Mouse (Mus musculus): ENCODE results near the gene Ly6g6c. TPM values are rescaled to one million over a fixed set of nuclear protein-coding genes. Genes with fewer than 3 reads are reported as not detected.

Ly6g6c gene
- polyA plus RNA-seq, 1 experiment from 2014 or later, result not detected

DNA sequence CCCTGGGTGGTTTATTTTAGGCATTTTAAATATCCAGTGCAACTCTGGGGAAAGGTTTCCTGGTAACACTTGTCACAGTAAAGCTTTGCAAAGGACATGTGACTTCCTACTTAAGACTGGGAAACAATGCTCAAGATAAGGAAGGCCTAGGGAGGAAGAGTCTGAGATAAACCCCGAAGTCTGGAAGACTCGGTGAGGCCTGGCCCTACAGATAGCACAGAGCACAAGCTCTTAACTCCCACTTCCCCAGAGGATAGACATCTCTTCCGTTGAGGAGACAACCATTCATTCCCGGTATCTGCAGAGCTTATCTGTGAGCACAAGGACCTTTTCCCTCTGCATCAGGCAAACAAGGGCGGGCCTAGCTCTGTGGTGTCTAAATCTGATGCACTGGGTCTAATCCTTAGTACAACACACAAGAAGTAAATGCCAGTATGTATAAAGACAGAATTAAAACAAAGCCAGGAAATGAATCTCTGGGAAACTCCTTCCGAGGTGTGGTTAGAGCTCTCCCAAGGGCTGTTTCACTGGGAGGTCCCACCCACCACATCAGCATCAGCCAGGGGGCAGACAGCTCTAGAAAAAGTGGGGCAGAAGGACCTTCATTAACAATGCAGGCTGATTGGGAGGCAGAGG lies 43.2 kb upstream of the Ly6g6c start:
- Histone ChIP-seq H3K4me3 (ENCODE audit: low read depth, low read length) (no peak overlapping the region), H3K27me3 (replicated peaks; ENCODE audit: control insufficient read depth, insufficient read depth, low read length) (no peaks in the 10 kb centered on the region), H3K9ac (ENCODE audit: low read length) (no peak overlapping the region; the same call in 1 of the 2 replicates), H3K9me3 (replicated peaks; ENCODE audit: control insufficient read depth, low read length) (no peaks in the 10 kb centered on the region), H3K36me3 (ENCODE audit: control insufficient read depth, insufficient read depth, low read length) (peaks cover 5% of the 10 kb centered on the region; the same call in 1 of the 2 replicates), H3K27ac (ENCODE audit: low read depth, low read length) (no peak overlapping the region), H3K4me2 (ENCODE audit: low read length) (0 out of 2 replicates have a peak overlapping the region, but pooled peaks have one; percentile 5), H3K4me1 (ENCODE audit: control insufficient read depth, insufficient read depth, low read length) (peaks cover 7% of the 10 kb centered on the region)
- no peak for DNase-seq (ENCODE audit: low spot score)
- WGBS, result 60% methylated on average over 6 of the region's 6 CpGs
- ATAC-seq, result no peak

- H3K9ac ChIP-seq (ENCODE audit: low read length), result no peak overlapping the region
- H3K4me1 ChIP-seq (ENCODE audit: control insufficient read depth, insufficient read depth, low read length), result peaks cover 11% of the 10 kb centered on the region
- ATAC-seq, result no peak
- no peak overlapping the region for H3K27ac ChIP-seq (ENCODE audit: low read depth, low read length)
- H3K4me2 ChIP-seq (ENCODE audit: low read length), result no peak overlapping the region
- H3K4me3 ChIP-seq (ENCODE audit: low read depth, low read length), result no peak overlapping the region
- WGBS, result 94% methylated on average over 8 of the region's 8 CpGs
- no peak for DNase-seq (ENCODE audit: low spot score)
- no peaks in the 10 kb centered on the region for H3K36me3 ChIP-seq (ENCODE audit: control insufficient read depth, insufficient read depth, low read length)
- H3K9me3 ChIP-seq (replicated peaks; ENCODE audit: control insufficient read depth, low read length), result no peaks in the 10 kb centered on the region
- no peaks in the 10 kb centered on the region for H3K27me3 ChIP-seq (replicated peaks; ENCODE audit: control insufficient read depth, insufficient read depth, low read length)
Measured at GRCm38 (mm10) chr17:35022541-35023060, 42.6 kb upstream of the Ly6g6c start.

GRCm38 (mm10) chr17:35023221-35023620 lies 42.0 kb upstream of the Ly6g6c start:
- Histone ChIP-seq H3K27ac (ENCODE audit: low read depth, low read length) (no peak overlapping the region), H3K9ac (ENCODE audit: low read length) (no peak overlapping the region), H3K4me1 (ENCODE audit: control insufficient read depth, insufficient read depth, low read length) (peaks cover 14% of the 10 kb centered on the region), H3K36me3 (ENCODE audit: control insufficient read depth, insufficient read depth, low read length) (no peaks in the 10 kb centered on the region), H3K4me3 (ENCODE audit: low read depth, low read length) (no peak overlapping the region), H3K27me3 (replicated peaks; ENCODE audit: control insufficient read depth, insufficient read depth, low read length) (no peaks in the 10 kb centered on the region), H3K4me2 (ENCODE audit: low read length) (no peak overlapping the region), H3K9me3 (replicated peaks; ENCODE audit: control insufficient read depth, low read length) (no peaks in the 10 kb centered on the region)
- WGBS, result 86% methylated on average over 5 of the region's 5 CpGs
- DNase-seq (ENCODE audit: low spot score) (no peak), ATAC-seq (no peak)

DNA sequence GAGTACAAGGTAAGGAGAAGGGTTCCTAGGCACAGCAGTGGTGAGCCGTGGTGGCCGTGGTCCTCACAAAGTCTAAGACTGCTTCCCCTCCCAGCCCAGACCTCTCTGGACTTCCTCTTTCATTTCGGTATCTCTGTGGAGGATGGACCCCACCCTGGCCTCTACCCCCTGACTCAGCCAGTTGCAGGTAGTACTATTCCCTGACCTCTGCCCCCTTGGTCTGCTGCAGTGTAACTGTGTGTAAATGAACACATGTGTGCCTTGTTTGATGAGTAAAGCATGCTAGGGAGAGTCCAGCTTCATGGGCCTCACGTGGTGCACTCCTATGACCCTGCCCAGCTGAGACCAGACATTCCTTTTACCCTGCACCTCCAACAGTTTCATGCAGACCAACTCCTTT lies 41.4 kb upstream of the Ly6g6c start:
- Histone ChIP-seq H3K9ac (ENCODE audit: low read length) (no peak overlapping the region), H3K27me3 (replicated peaks; ENCODE audit: control insufficient read depth, insufficient read depth, low read length) (no peaks in the 10 kb centered on the region), H3K9me3 (replicated peaks; ENCODE audit: control insufficient read depth, low read length) (no peaks in the 10 kb centered on the region), H3K4me2 (ENCODE audit: low read length) (no peak overlapping the region), H3K27ac (ENCODE audit: low read depth, low read length) (no peak overlapping the region), H3K4me1 (ENCODE audit: control insufficient read depth, insufficient read depth, low read length) (peaks cover 14% of the 10 kb centered on the region), H3K36me3 (ENCODE audit: control insufficient read depth, insufficient read depth, low read length) (no peaks in the 10 kb centered on the region), H3K4me3 (ENCODE audit: low read depth, low read length) (no peak overlapping the region)
- DNase-seq (ENCODE audit: low spot score) (no peak), ATAC-seq (no peak)
- 88% methylated on average over 4 of the region's 4 CpGs for WGBS

DNA sequence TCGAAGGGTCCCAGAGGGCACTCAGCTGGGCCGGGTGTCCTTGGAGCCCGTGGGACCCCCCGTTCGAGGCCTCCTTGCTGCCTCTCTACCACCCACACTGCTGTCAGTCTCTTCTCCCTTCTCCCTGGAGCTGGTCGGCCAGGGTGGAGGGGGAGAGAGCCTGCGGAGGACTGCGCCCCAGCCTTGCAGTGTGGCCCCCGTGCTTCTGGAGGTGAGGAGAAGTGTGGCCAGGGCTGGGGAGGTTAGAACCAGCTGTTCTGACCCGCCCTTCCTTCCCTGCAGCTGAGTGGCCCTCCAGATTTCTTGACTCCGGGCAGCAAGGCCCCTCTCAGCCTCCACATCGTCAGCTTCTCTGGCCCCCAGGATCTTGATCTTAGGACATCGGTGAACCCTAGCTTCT lies 40.9 kb upstream of the Ly6g6c start:
- 79% methylated on average over 13 of the region's 13 CpGs for WGBS
- no peak overlapping the region for H3K9ac ChIP-seq (ENCODE audit: low read length)
- DNase-seq (ENCODE audit: low spot score), result no peak

DNA sequence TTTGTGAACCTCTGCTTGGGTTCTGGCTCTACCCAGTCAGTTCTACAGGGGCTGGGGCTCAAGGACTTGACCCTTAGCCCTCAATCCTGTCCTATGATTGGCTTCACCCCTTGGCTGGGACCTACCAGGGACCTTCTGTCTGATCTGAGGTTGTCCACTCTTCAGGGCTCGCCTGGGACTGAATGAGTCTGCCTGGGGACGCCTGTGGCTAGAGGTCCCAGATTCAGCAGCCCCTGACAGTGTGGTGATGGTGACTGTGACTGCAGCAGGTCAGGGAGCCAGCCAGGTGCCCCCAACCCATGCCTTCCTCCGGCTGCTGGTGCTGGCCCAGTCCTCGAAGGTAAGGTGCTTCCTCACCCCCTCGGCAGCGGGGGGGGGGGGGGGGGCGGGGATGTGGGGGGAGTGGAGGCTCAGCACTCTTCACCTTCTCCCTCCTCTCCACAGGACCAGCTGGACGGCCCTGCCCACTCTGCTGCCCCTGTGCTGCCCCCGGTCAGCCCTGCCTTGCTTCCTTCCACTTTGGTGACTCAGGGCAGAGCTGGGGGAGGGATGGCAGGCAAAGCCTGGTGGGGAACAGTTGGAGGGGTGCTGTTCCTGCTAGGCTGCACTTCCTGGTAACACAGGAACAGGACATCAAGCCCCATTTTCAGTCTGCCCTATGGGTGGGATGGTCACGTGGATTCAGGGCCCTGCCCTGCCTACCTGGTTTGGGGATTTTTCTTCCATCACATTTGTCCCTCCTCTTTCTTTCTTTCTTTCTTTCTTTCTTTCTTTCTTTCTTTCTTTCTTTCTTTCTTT lies 40.3 kb upstream of the Ly6g6c start:
- Histone ChIP-seq H3K4me1 (ENCODE audit: control insufficient read depth, insufficient read depth, low read length) (peaks cover 14% of the 10 kb centered on the region), H3K4me3 (ENCODE audit: low read depth, low read length) (no peak overlapping the region), H3K36me3 (ENCODE audit: control insufficient read depth, insufficient read depth, low read length) (no peaks in the 10 kb centered on the region), H3K9ac (ENCODE audit: low read length) (no peak overlapping the region), H3K9me3 (replicated peaks; ENCODE audit: control insufficient read depth, low read length) (no peaks in the 10 kb centered on the region), H3K27me3 (replicated peaks; ENCODE audit: control insufficient read depth, insufficient read depth, low read length) (no peaks in the 10 kb centered on the region), H3K4me2 (ENCODE audit: low read length) (no peak overlapping the region), H3K27ac (ENCODE audit: low read depth, low read length) (no peak overlapping the region)
- DNase-seq (ENCODE audit: low spot score) (no peak), ATAC-seq (no peak)
- 72% methylated on average over 7 of the region's 10 CpGs for WGBS

More for the DNA sequence above, 40.9 kb upstream of the Ly6g6c start:
- Histone ChIP-seq H3K9me3 (replicated peaks; ENCODE audit: control insufficient read depth, low read length) (no peaks in the 10 kb centered on the region), H3K27ac (ENCODE audit: low read depth, low read length) (no peak overlapping the region), H3K4me2 (ENCODE audit: low read length) (no peak overlapping the region), H3K4me3 (ENCODE audit: low read depth, low read length) (no peak overlapping the region), H3K27me3 (replicated peaks; ENCODE audit: control insufficient read depth, insufficient read depth, low read length) (no peaks in the 10 kb centered on the region), H3K36me3 (ENCODE audit: control insufficient read depth, insufficient read depth, low read length) (no peaks in the 10 kb centered on the region), H3K4me1 (ENCODE audit: control insufficient read depth, insufficient read depth, low read length) (peaks cover 14% of the 10 kb centered on the region)
- no peak for ATAC-seq

DNA sequence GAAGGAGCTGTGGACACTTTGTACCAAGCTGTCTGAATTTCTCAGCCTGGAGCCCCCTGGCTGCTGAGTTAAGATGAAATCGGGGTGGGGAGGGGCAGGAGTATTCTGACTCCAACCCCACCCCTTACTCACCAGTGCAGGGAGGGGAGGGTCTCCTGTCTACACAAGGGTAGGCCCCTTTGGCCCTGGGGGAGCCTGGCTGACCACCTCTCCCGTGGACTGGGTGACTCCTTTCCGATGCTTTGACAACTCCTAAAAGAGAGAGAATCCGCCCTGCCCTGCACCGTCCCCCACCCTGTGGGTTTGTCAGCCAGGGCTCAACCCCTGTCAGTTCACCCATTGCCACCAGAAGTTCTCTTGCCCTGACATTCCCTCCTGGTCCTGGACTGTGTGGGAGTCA lies 39.0 kb upstream of the Ly6g6c start:
- 83% methylated on average over 5 of the region's 5 CpGs for WGBS
- peaks cover 14% of the 10 kb centered on the region for H3K4me1 ChIP-seq (ENCODE audit: control insufficient read depth, insufficient read depth, low read length)
- ATAC-seq, result no peak
- no peaks in the 10 kb centered on the region for H3K9me3 ChIP-seq (replicated peaks; ENCODE audit: control insufficient read depth, low read length)
- H3K4me3 ChIP-seq (ENCODE audit: low read depth, low read length), result no peak overlapping the region
- no peak for DNase-seq (ENCODE audit: low spot score)
- no peaks in the 10 kb centered on the region for H3K36me3 ChIP-seq (ENCODE audit: control insufficient read depth, insufficient read depth, low read length)
- peak overlapping the region; percentile 37; the same call in 1 of the 2 replicates for H3K9ac ChIP-seq (ENCODE audit: low read length)
- H3K27me3 ChIP-seq (replicated peaks; ENCODE audit: control insufficient read depth, insufficient read depth, low read length), result no peaks in the 10 kb centered on the region
- peak overlapping the region; percentile 5; the same call in 1 of the 2 replicates for H3K4me2 ChIP-seq (ENCODE audit: low read length)
- peak overlapping the region; percentile 80; the same call in 1 of the 2 replicates for H3K27ac ChIP-seq (ENCODE audit: low read depth, low read length)

GRCm38 (mm10) chr17:35027277-35028068 lies 37.7 kb upstream of the Ly6g6c start, which contains the start of gene Sapcd1:
Gene Sapcd1 (minus strand): TSS chr17:35028016.
- no peaks in the 10 kb centered on the region for H3K36me3 ChIP-seq (ENCODE audit: control insufficient read depth, insufficient read depth, low read length)
- H3K9me3 ChIP-seq (replicated peaks; ENCODE audit: control insufficient read depth, low read length), result no peaks in the 10 kb centered on the region
- peak within 1 kb of the TSS; percentile 80 for H3K27ac ChIP-seq (ENCODE audit: low read depth, low read length)
- WGBS, result 28% methylated on average over 13 of the region's 13 CpGs
- H3K9ac ChIP-seq (ENCODE audit: low read length), result peak within 1 kb of the TSS; percentile 45; the same call in 1 of the 2 replicates
- peaks cover 11% of the 10 kb centered on the region for H3K4me1 ChIP-seq (ENCODE audit: control insufficient read depth, insufficient read depth, low read length)
- ATAC-seq, result peak; percentile 93
- H3K4me2 ChIP-seq (ENCODE audit: low read length), result peak within 1 kb of the TSS; percentile 16; the same call in 1 of the 2 replicates
- H3K27me3 ChIP-seq (replicated peaks; ENCODE audit: control insufficient read depth, insufficient read depth, low read length), result no peaks in the 10 kb centered on the region
- DNase-seq (ENCODE audit: low spot score), result peak; percentile 82
- H3K4me3 ChIP-seq (ENCODE audit: low read depth, low read length), result no peak within 1 kb of the TSS

All from forebrain, embryonic 14.5 days (tissue).